Mouse (Mus musculus): ENCODE data around the gene Tmem191c. TPM values are rescaled to one million over a fixed set of nuclear protein-coding genes. Genes with fewer than 3 reads are reported as not detected.

Tmem191c gene
- polyA plus RNA-seq, 1 experiment from 2014 or later = 17.7 TPM

DNA sequence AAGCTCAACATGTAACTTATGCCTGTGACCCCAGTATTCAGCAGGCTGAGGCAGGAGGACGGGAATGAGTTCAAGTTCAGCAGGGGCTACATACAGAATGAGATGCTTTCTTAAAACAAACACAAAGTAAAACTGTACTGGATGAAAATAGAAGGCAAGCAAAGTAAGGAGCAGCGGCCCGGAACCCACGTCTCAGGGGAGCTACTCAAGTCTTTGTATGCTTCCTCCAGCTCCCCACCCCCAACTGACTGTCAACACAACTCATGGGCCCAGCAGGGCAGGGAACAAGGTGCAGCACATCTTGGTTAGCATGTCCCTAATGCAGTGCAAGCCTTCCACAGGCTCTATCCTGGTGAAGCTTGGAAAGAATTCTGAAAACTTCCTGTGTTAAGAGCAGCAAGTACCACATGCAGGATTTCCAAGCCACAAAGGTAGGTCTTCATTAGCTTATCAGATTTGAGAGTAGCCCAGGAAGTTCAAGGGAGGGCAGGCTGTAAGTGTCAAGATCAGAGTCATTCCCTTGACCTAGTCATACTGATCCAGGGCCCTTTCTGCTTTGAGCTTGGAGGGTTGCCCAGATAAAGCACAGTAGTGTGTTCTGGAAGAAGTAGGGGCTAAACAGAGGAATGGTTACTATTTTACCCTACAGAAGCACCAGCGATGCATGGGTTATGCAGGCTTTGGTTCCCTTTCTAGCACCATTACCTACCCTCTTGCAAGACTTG lies 27.8 kb downstream of the Tmem191c start:
- Histone ChIP-seq H3K27me3 (no peaks in the 10 kb centered on the region), H3K4me1 (no peaks in the 10 kb centered on the region), H3K9ac (no peak overlapping the region), H3K9me3 (replicated peaks) (no peaks in the 10 kb centered on the region), H3K4me2 (no peak overlapping the region), H3K27ac (no peak overlapping the region), H3K36me3 (peaks cover 73% of the 10 kb centered on the region), H3K4me3 (replicated peaks) (no peak overlapping the region)
- WGBS = 80% methylated on average over 5 of the region's 5 CpGs
- ATAC-seq (replicated peaks; ENCODE audit: low FRiP score) = no peak

DNA sequence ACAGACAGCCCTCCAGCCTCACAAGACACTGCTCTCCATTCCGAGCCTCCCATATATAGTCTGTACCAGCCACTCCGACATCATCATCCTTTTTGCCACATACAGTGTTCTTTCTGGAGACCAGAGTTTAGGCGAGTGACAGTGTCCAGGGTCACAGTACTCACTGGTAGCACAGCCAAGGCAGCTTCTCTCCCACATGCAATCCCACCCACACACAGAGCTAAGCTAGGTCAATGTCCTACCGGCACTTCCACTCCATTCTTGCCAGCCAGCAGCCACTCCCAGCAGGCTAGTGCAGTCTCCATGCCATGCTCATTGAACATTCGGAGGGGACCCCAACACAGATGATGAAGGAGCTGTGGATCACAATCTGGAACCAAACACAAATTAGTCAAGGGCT lies 31.6 kb downstream of the Tmem191c start:
- no peak for ATAC-seq (replicated peaks; ENCODE audit: low FRiP score)
- Histone ChIP-seq H3K4me1 (no peaks in the 10 kb centered on the region), H3K4me3 (replicated peaks) (no peak overlapping the region), H3K9ac (no peak overlapping the region), H3K9me3 (replicated peaks) (no peaks in the 10 kb centered on the region), H3K4me2 (no peak overlapping the region), H3K27me3 (no peaks in the 10 kb centered on the region), H3K36me3 (peaks cover 70% of the 10 kb centered on the region), H3K27ac (no peak overlapping the region)
- WGBS = 94% methylated on average over 5 of the region's 5 CpGs

DNA sequence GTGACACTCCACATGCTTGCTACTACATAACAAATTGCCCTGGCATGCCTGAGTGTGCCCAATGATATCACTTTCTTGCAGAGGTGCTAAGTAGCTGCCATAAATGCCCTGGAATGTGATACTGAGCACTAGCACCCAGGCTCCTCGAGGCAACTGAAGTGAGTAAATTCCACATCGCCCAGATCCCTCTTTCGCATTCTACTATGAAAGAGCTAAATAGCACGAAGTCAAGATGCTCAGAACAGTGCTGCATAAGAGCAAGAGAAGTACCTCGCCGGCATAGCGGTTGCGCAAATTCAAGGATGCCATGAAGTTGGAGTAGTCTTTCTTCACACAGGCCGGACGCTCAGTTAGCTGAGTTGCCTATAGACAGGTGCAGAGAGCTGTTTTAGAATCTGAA lies 33.2 kb downstream of the Tmem191c start:
- Histone ChIP-seq H3K9me3 (replicated peaks) (no peaks in the 10 kb centered on the region), H3K4me3 (replicated peaks) (no peak overlapping the region), H3K4me2 (no peak overlapping the region), H3K36me3 (peaks cover 76% of the 10 kb centered on the region), H3K9ac (no peak overlapping the region), H3K27me3 (no peaks in the 10 kb centered on the region), H3K4me1 (no peaks in the 10 kb centered on the region), H3K27ac (no peak overlapping the region)
- WGBS = 89% methylated on average over 10 of the region's 10 CpGs
- ATAC-seq (replicated peaks; ENCODE audit: low FRiP score) = no peak

DNA sequence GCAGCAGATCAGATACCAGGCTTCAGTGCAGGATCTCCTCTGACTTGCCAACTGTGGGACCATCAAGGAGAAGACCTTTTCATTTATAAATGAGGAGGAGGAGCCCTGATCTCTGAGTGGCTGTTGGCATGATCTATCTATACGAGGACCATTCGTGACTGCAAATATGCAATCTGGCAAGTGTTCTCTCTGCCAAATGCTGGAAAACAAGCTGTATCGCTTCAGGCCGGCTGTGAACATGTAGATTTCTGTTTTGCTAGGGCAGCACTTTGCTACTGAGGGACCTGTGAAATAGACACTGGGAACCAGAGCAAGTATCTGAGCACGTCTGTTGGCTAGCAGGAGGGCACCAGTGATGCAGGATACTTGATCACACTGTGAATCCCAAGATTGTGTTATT lies 36.7 kb downstream of the Tmem191c start:
- ATAC-seq (replicated peaks; ENCODE audit: low FRiP score) = no peak
- WGBS = 94% methylated on average over 5 of the region's 5 CpGs
- Histone ChIP-seq H3K9ac (no peak overlapping the region), H3K4me1 (no peaks in the 10 kb centered on the region), H3K27me3 (no peaks in the 10 kb centered on the region), H3K4me3 (replicated peaks) (no peak overlapping the region), H3K27ac (no peak overlapping the region), H3K4me2 (no peak overlapping the region), H3K36me3 (peaks cover 90% of the 10 kb centered on the region), H3K9me3 (replicated peaks) (no peaks in the 10 kb centered on the region)

DNA sequence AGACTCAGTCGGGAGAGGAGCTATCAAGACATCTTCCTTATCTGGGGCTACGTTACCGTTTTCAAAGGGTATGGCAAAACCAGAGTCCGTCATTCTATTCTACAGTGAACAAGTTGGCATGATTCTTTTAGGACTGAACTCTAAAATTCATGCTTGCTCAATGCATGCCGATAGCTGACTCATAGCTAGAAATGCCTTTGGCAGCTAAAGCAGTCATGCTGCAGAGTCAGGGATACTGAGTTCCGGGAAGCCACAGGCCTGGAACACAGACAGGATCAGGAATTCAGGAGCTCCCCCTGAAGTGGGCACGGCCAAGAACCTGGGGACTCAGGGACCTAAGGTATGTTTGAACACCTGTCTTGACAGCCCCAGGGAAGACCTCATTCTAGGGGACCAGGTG lies 40.7 kb downstream of the Tmem191c start:
- Histone ChIP-seq H3K4me1 (no peaks in the 10 kb centered on the region), H3K4me3 (replicated peaks) (no peak overlapping the region)

DNA sequence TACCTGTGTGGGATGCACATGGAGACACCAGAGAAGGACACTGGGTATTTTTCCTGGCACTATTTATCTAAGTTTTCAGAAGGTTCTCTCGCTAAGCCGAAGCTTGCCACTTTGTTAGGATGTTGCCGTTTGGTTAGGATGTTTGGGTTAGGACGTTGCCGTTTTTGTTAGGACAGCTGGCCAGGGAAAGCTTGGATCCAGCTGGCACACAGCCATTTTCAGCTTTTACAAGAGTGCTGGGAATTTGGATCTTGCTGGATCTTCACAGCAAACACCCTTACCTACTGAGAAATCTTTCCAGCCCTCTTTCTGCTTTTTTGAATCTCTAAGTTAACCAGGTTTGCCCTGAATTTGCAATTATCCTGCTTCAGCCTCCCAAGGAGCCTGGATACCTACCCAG lies 45.6 kb downstream of the Tmem191c start:
- H3K4me3 ChIP-seq (replicated peaks) = no peak overlapping the region
- H3K4me1 ChIP-seq = no peaks in the 10 kb centered on the region
- ATAC-seq (replicated peaks; ENCODE audit: low FRiP score) = no peak
- no peaks in the 10 kb centered on the region for H3K27me3 ChIP-seq
- no peaks in the 10 kb centered on the region for H3K9me3 ChIP-seq (replicated peaks)
- 66% methylated on average over 5 of the region's 5 CpGs for WGBS
- H3K4me2 ChIP-seq = no peak overlapping the region
- H3K36me3 ChIP-seq = peaks cover 64% of the 10 kb centered on the region
- no peak overlapping the region for H3K9ac ChIP-seq
- H3K27ac ChIP-seq = no peak overlapping the region

More for the DNA sequence above, 40.7 kb downstream of the Tmem191c start:
- ATAC-seq (replicated peaks; ENCODE audit: low FRiP score) = no peak
- Histone ChIP-seq H3K36me3 (peaks cover 65% of the 10 kb centered on the region), H3K9me3 (replicated peaks) (no peaks in the 10 kb centered on the region), H3K4me2 (no peak overlapping the region), H3K27ac (no peak overlapping the region), H3K9ac (no peak overlapping the region), H3K27me3 (no peaks in the 10 kb centered on the region)
- 92% methylated on average over 7 of the region's 7 CpGs for WGBS

DNA sequence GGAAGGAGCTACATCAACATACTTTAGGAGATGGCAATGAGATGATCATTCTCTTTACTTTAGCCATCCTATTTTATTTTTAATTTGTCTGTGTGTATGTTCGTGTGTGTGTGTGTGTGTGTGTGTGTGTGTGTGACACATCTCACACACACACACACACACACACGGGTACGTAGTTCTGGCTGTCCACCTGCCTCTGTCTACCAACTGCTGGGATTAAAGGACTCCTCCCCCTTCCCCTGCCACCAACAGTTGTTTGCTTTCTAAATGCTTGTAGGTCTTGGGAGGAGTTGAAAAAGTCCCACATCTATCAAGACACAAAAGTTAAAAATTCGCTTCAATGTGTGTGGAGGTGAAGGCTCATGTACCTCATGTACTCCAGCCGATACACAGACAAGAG lies 48.9 kb downstream of the Tmem191c start:
- H3K4me1 ChIP-seq = no peaks in the 10 kb centered on the region
- no peak overlapping the region for H3K4me2 ChIP-seq
- ATAC-seq (replicated peaks; ENCODE audit: low FRiP score) = no peak
- H3K27ac ChIP-seq = no peak overlapping the region
- H3K4me3 ChIP-seq (replicated peaks) = no peak overlapping the region
- WGBS = 98% methylated on average over 5 of the region's 5 CpGs
- H3K36me3 ChIP-seq = peaks cover 43% of the 10 kb centered on the region
- H3K9me3 ChIP-seq (replicated peaks) = no peaks in the 10 kb centered on the region
- H3K27me3 ChIP-seq = no peaks in the 10 kb centered on the region
- H3K9ac ChIP-seq = no peak overlapping the region

DNA sequence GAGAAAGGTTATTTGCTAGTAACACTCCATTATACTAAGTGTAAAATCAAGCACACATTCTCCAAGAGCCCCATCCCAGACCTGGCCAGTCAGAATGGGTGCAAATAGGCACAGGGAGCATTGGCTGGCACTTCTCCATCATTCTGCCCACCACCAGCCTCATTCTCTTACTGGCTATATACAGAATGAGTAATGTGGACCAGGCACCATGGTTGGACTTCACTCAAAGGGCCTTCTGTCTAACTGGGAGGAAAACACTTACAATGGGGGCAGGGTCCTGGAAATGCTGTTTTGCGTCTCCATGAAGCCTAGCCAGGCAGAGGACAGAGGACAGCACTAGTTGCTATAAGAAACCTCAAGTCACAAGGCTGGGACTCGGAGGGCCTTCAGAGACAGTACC lies 50.2 kb downstream of the Tmem191c start:
- Histone ChIP-seq H3K4me2 (no peak overlapping the region), H3K36me3 (peaks cover 43% of the 10 kb centered on the region), H3K4me1 (no peaks in the 10 kb centered on the region), H3K9me3 (replicated peaks) (no peaks in the 10 kb centered on the region), H3K9ac (no peak overlapping the region), H3K27ac (no peak overlapping the region), H3K27me3 (no peaks in the 10 kb centered on the region), H3K4me3 (replicated peaks) (no peak overlapping the region)
- 87% methylated on average over 2 of the region's 2 CpGs for WGBS
- ATAC-seq (replicated peaks; ENCODE audit: low FRiP score) = no peak

DNA sequence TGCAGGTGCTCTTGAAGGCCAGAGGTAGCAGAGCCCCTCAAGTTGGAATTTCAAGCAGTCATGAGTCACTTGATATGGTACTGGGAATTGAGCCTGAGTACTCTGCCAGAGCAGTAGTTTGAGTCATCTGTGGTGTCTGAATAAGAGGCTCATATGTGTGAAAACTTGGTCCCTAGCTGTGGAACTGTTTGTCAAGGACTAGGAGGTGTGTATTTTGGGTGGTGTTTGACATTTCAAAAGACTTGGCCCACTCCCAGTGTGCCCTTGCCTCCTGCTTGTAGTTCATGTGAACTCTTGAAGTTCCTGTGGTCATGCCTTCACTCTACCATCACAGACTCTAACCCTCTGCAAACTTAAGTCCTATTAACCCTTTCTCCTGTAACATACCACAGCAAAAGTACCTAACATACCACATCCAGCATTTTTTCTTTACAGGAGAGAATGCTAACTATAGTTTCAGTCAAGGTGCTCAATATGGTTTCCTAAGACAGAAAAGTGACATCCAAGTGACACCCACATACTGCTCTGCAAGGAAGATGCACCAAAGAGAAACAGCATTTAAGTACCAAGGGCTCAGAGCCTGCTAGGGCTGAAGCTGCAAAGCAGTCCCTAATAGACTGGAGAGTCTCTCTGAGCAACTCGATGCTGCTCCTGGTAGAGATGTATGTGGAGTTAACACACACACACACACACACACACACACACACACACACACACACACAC lies 54.1 kb downstream of the Tmem191c start:
- WGBS = 100% methylated on average over 1 of the region's 1 CpGs
- Histone ChIP-seq H3K4me1 (no peaks in the 10 kb centered on the region), H3K4me2 (no peak overlapping the region), H3K4me3 (replicated peaks) (no peak overlapping the region), H3K27ac (no peak overlapping the region), H3K9me3 (replicated peaks) (no peaks in the 10 kb centered on the region), H3K9ac (no peak overlapping the region), H3K36me3 (peaks cover 12% of the 10 kb centered on the region), H3K27me3 (no peaks in the 10 kb centered on the region)
- ATAC-seq (replicated peaks; ENCODE audit: low FRiP score) = no peak

DNA sequence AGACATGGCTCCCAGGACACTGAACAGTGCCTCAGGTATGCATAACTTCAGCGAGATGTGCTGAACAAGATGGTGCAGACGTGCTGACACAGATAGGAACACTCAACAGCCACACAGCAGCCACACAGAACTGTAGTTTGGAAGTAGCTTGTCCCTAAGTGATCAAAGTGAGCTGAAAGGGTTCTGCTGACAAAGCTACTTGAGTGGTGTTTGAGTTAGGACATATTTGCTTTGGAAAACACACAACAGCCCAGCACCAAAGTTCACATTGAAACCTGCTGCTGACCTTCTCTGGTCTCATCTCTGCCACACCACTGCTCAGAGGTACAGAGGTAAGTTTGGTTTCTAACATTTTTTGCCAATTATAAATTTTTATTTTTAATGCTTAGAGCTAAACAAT lies 55.2 kb downstream of the Tmem191c start, which contains the start of gene Serpind1:
TSS of gene Serpind1 (plus strand) at position 256 of the 400 bp plus-strand sequence.
- H3K9ac ChIP-seq = no peak within 1 kb of the TSS
- no peaks in the 10 kb centered on the region for H3K27me3 ChIP-seq
- no peak for ATAC-seq (replicated peaks; ENCODE audit: low FRiP score)
- 85% methylated on average over 2 of the region's 2 CpGs for WGBS
- H3K4me1 ChIP-seq = no peaks in the 10 kb centered on the region
- H3K36me3 ChIP-seq = peaks cover under 1% of the 10 kb centered on the region; the same call in 1 of the 2 replicates
- no peak within 1 kb of the TSS for H3K27ac ChIP-seq
- H3K4me3 ChIP-seq (replicated peaks) = no peak within 1 kb of the TSS
- no peak within 1 kb of the TSS for H3K4me2 ChIP-seq
- H3K9me3 ChIP-seq (replicated peaks) = no peaks in the 10 kb centered on the region

DNA sequence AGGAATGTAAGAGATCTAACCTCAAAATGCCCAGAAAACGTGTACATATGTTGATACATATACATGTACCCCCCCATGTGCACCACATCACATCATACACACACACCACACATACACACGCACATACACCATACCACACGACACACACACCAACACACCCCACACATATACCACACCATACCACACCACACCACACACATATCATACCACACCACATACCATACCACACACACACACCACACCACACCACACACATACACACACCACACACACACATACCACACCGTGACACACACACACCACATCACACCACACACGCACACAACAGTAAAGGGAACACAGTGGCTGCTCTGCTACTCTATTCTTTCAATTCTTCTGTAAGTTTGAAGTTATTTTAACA lies 56.0 kb downstream of the Tmem191c start:
- no peak for ATAC-seq (replicated peaks; ENCODE audit: low FRiP score)
- WGBS = 93% methylated on average over 5 of the region's 5 CpGs
- H3K27me3 ChIP-seq = no peaks in the 10 kb centered on the region
- H3K4me3 ChIP-seq (replicated peaks) = no peak overlapping the region
- no peak overlapping the region for H3K4me2 ChIP-seq
- no peaks in the 10 kb centered on the region for H3K4me1 ChIP-seq
- no peaks in the 10 kb centered on the region for H3K9me3 ChIP-seq (replicated peaks)
- no peak overlapping the region for H3K27ac ChIP-seq
- no peak overlapping the region for H3K9ac ChIP-seq
- no peaks in the 10 kb centered on the region for H3K36me3 ChIP-seq
